Mouse (Mus musculus): ENCODE measurements around the gene Tgfbr3l.

DNA sequence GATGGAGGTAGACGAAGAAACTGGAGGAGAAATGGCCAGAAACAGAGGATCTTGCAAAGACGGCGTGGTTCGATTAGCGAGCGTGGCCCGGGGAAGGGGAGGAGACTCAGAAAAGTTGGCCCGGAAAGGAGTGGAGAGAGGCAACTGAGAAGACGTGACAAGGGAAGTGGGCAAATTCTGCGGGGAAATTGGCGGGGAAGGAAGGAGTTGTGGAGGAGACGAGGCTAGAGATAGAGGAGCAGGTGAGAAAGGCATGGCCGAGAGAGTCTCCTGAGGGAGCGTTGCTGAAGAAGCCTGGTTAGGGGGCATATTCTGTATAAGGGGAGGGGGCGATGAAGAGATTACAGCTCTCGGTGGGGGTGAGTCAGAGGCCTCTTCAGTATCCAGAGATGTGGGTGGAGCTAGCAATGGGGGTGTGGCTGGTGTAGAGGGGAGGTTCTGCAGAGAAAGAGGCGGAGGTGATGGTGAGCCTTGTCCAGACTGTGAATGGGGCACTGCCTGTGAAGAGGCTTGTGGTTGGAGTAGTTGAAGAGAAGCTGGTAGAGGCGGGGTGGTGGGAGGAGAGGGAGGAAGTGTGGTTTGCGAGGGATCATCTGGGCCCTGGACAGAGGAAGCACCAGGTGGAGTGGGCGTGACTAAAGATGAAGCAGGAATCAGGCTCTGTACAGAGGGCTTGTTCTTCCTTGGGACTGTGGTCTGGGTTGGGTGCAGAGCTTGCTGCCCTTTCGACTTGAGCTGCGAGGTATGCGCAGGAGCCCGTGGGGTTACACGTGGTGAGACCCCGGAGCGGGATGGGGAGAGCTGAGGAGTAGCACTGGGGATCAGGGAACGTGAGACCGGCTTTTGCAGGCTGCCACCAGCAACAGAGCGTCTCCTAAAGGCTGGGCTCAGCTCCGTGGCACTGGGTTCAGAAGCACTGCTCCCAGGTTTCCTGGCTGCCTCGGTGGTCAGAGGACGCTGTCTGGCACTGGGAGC is 33.7 kb upstream of the Tgfbr3l start:
- TF ChIP-seq USF1 (IDR thresholded peaks at IDR 0.05; ENCODE audit: low read depth): no peak
- TF ChIP-seq CTCF (IDR thresholded peaks at IDR 0.05; ENCODE audit: control insufficient read depth, insufficient read depth, insufficient read length): no peak
- TF ChIP-seq CEBPB (IDR thresholded peaks at IDR 0.05; ENCODE audit: low read depth): no peak
- TF ChIP-seq MAX (IDR thresholded peaks at IDR 0.05): no peak
- no peak for TF ChIP-seq FOSL1 (IDR thresholded peaks at IDR 0.05; ENCODE audit: insufficient read depth, low read length, poor library complexity, severe bottlenecking)
- no peak for TF ChIP-seq MYOG (IDR thresholded peaks at IDR 0.05; ENCODE audit: control insufficient read depth, extremely low read depth, insufficient read length)

Measured in C2C12 (cell line).